Mouse (Mus musculus) kidney, postnatal 10 days (tissue): Measurements from ENCODE around the gene Rab3b.

ENCODE experiments used
- DNase-seq: peaks from one replicate; pipeline ENCODE4 v3.0.0; 2021; ENCODE audit warnings: mixed read lengths

Rab3b gene

GRCm38 (mm10) chr4:108959696-108960095 lies 80.8 kb downstream of the Rab3b start:
- no peak for DNase-seq

GRCm38 (mm10) chr4:108960619-108961460 lies 82.0 kb downstream of the Rab3b start:
- no peak for DNase-seq

- no peak for DNase-seq
Measured at GRCm38 (mm10) chr4:108963017-108963416, 84.2 kb downstream of the Rab3b start.

GRCm38 (mm10) chr4:108969517-108969916 lies 90.7 kb downstream of the Rab3b start:
- DNase-seq = no peak

- no peak for DNase-seq
Measured at GRCm38 (mm10) chr4:108971054-108971453, 92.2 kb downstream of the Rab3b start.

GRCm38 (mm10) chr4:108976458-108977071 lies 97.7 kb downstream of the Rab3b start:
- peak; percentile 74 for DNase-seq

GRCm38 (mm10) chr4:108986833-108987472 lies 108.1 kb downstream of the Rab3b start:
- no peak for DNase-seq

- DNase-seq = no peak
Measured at GRCm38 (mm10) chr4:108987473-108987842, 108.6 kb downstream of the Rab3b start.

GRCm38 (mm10) chr4:108989430-108989829 lies 110.6 kb downstream of the Rab3b start:
- DNase-seq = no peak

- DNase-seq = no peak
Measured at GRCm38 (mm10) chr4:108990032-108990431, 111.2 kb downstream of the Rab3b start.

- DNase-seq = no peak
Measured at GRCm38 (mm10) chr4:108990571-108990970, 111.7 kb downstream of the Rab3b start.

GRCm38 (mm10) chr4:108991811-108992210 lies 112.9 kb downstream of the Rab3b start:
- no peak for DNase-seq
